Mouse (Mus musculus): ENCODE data around the gene Pank2.
"Not testable (repeated sequence)": the region's sequence is repeated elsewhere in the genome, so short reads cannot be mapped to it uniquely, and the experiment has no call there.

Gene Pank2

DNA sequence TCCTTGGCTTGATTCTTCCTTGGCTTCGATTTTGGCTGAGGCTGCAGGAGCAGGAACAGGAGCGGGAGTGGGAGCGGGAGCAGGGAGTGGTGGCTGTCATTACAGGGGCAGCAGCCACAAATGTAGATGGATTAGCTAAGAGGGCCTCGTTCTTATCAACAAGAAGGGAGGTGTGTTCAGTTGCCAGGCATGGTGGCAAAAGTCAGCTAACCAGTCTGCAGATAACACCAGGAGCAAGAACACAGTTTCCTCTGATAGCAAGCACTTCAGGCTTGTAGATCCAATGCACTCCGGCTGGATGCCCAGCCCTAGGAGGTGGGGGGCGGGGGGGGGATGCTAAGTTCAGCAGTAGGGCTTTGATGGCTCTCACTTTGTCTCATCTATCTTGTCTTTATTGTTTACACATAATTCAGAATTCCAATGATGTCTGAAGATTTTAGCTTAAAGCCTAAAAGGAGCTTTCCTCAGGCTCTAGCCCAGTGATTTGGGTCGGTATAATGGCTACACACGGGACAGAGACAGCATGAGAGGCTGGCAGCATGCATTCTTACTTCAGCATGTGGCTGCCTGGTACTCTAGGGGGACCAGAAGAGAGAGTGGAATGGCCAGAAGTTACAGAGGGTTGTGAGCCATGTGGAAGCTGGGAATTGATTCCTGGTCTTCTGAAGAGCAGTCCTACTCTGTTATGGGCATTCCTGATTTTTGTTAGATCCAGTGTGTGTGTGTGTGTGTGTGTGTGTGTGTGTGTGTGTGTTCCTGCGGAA, 1.6 kb upstream of the Pank2 start:
- no peak for DNase-seq (ENCODE audit: low spot score)

DNA sequence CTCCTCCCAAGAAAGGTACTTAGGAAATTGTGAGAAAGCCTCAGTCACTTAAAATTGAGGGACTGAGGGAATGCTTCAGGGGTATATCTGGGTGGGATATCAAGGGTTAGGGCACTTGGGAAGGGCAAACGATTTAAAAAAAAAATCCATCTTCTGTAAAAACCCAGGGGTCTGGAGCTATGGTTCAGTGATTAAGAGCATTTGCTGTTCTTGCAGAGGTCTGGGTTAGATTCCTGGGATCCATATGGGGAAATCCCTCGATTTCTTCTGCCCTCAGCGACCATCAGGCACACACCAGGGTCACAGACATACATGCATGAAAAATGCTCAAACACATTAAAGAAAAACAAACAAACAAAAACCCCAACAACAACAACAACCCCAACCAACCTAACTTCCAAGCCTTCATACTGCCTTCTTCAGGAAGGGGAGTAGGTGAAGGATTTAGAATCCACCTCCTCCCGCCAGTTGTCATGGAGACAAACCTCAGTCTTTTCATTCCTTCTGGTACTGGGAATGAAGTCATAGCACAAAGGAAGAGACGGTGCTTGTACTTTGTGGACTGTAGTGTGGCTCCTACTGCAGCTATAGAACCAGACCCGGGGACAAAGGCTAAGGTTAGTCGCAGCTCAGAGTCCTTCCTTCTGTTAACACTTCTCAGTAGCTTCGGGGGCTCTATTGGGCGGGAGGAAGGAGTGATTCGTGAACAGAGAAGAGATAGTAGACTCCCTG, 648 bp upstream of the Pank2 start:
- no peak for DNase-seq (ENCODE audit: low spot score)

DNA sequence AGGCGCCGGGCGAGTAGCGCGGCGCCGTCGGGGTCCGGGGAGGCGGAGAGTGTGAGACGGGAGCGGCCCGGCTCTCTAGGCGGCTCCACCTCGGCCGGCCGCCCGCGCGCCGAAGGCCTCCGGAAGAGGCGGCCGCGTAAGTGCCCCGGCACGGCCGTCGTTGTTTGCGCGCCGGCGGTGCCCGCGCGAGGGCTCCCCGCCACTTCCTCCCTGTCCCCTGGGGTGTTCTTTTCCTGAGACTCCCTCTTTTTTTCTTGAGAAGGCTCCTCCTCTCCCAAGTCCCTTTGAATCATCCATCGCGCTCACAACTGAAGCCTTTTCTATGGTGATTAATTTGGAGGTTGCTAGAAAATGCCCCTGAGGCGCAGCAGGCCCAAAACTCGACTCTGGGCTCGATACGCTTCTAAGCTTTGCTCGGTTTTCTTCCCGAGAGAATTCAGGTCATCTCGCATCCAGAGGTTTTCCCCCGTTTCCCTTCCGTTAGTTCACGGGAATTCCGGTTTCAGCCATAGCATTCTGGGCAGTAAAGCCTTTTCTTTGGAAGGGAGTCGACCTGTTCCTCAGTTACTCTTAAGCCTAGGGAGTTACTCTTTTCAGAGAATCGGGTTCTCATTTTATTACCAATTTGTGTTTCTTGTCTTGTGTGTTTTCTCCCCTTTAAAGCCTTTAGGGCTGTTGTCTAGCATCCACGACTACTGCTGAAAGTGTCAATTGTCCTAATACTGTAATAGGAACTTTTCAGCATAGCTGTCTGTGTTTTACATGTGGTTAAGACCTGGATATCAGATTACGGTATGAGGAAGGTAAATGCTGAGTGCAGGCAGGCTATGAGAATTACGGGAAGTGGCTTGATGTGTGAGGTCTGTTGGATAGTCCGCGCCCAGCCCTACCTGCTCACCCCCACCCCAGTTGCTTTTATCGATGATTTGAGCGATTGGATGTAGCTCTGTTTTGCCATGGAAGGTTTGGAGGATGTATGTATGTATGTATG, 680 bp downstream of the Pank2 start:
- DNase-seq (ENCODE audit: low spot score) = no peak

DNA sequence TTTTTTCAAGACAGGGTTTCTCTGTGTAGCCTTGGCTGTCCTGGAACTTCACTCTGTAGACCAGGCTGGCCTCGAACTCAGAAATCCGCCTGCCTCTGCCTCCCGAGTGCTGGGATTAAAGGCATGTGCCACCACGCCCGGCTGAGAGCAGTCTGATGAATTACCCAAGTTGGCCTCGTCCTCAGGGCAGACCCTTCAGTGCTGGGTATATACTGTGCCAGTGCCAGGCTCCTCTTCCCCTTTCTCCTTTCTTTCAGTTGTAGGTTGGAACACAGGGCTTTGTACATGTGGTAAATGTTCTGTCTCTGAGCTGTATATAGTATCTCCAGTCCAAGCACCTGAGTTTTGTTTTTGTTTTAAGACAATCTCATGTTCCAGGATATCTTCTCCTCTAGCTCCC, 1.7 kb downstream of the Pank2 start:
- DNase-seq (ENCODE audit: low spot score) = no peak

DNA sequence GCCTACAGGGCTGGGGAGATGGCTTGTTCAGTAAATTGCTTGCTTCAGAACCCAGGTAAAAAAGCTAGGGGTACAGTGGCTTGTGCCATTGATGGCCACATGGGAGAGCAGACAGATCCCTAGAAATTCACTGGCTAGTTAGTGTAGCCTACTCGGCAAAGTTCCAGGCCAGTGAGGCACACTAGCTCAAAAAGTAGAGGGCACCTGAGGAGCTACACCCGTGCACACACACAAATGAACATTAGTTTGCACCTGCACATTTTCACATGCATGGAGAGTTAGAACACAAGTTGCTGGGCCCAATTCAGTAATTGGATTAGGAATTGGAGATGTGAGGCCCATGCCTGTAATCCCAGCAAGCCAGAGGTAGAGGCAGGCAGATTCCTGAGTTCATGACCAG, 2.8 kb downstream of the Pank2 start:
- DNase-seq (ENCODE audit: low spot score) = no peak

DNA sequence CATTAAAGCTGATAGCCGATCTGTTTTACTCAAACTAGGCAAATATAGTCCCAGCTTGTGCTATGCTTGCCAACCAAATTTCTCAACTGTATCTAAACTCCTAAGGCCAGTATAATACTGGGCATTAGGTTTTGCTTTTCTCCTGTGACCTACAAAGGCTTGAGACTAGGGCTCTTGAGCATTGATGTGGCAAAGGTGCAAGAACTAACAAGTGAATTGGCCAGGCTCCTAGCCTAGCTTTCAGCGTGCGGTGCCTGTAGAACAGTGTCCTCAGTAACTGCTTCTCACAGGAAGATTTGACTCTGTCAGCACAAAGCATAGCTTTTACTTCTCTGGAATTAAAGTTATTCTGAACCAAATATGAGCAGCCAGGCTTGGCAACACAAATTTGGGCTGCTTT, 13.2 kb downstream of the Pank2 start:
- no peak for DNase-seq (ENCODE audit: low spot score)

DNA sequence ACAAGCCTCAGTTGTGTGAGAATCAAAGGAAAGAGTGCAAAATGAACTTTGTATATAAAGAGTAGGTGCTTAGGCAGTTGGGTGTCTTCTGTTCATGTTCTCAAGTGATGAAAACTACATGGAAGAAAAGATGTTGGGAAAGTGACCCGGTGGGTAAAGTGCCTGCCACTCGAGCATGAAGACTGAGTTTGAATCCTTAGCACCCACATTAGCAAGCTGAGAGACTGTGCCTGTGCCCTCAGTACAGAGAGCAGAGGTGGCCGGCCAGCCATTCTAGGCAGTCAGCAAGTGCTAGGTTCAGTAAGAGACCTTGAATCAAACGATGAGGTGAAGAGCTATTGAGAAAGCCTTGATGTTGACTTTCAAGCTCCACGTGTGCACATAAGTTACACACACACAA, 14.4 kb downstream of the Pank2 start:
- no peak for DNase-seq (ENCODE audit: low spot score)

DNA sequence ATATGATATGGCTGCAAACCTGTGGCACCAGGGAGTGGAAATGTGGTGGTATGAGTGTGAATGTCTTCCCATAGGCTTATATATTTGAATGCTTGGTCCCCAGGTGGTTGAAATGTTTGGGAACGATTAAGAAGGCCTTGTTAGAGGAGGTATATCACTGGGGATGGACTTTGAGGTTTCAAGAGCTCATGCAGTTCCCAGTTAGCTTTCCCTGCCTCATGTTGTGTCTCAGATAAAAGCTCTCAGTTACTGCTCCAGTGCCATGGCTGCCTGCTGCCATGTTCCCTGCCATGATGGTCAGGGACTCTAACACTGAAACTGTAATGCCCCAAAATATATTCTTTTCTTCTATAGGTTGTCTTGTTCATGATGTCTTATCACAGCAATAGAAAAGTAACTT, 19.3 kb downstream of the Pank2 start:
- DNase-seq (ENCODE audit: low spot score) = no peak

DNA sequence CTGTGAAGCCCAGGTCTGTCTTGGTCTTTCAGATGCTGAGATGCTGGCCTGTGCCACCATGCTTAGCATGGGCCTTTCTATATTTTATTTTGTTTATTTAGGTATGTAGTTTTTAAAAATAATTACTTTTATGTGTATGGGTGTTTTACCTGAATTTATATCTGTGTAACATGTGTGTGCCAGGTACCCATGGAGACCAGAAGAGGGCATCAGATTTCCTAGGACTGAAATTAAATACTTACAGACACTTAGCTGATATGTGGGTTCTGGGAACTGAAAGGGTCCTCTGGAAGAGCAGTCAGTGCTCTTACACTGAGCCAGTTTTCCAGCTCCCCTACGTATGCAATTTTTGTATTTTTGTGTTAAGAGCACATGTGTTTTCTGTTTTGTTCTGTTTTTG, 24.0 kb downstream of the Pank2 start:
- no peak for DNase-seq (ENCODE audit: low spot score)

DNA sequence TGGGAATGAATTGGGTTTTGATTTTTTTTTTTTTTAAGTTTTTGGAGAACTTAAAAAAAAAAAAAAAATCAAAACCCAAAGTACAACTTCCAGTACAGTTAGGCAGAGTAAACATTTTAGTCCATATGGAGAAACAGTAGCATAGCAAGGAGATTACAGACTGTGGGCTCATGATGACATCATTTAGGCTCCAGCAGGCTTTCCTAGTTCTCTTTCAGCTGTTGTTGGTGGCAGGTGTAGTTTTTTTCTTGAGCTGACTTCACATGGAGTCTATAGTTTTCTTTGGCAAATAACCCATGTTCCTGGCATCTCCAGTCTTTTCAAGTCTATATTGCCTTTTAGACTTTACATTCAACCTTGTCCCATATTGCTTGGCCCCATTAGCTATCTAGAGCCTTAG, 28.4 kb downstream of the Pank2 start:
- DNase-seq (ENCODE audit: low spot score) = no peak

DNA sequence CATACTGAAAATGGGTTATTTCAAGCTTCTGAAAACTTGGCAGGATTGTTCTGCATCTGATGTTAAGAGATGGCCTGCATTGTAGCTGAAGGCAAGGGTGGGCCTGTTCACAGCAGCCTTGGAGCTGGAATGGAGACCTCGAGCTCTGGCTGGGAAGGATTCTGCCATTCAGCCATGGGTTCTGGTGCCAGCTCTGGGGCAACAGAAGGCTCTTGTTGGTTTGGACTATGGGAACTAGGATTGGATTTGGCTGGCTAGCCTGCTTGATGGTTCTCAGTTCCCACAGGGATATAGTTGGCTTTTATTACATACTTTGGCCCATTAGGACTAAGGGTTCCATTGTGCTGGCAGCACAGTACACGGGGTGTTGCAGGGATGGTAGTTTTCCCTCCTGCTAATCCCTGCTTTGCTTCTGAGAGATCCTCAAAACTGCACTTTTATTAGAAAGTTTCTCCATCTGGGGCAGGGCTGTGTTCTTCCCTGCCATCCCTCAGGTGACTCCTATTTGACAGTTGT, 34.5 kb downstream of the Pank2 start:
- no peak for DNase-seq (ENCODE audit: low spot score)

DNA sequence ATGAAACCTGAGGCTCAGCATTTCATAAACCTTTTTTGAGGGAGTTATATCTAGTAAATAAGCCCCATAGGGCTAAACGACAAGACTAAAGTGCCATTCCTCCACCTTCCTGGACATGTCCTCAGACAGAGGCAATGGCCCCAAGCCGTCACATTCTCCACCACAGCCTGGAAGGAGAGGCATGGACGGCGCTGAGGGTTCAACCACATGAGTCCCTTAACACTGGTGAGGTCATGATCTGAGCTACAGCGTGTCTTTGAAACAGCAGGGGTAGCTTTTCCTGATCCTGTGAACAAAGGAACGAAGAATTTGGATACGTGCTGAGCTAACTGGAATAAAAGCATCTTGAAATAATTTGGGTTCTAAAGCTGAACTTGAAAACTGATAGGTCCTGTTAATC, 36.4 kb downstream of the Pank2 start:
- DNase-seq (ENCODE audit: low spot score) = not testable (repeated sequence)

DNA sequence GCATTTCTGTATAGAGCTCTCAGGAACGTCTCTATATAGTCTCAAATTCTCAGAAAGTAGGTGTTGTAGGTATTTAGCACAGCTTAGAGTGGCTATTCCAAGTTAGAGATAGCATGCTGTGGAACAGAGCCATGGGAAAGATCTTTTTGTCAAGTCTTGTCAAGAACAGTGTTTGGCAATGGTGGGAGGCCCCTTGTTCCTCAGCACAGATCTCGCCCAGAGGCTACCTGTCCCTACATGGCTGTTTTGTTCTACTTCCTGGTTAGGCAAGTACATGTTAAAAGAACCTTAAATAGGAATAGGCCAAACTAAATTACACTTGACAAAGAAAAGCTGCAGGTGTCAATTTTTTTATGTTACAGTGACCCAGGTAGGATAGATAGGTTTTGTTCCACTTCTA, 38.2 kb downstream of the Pank2 start:
- no peak for DNase-seq (ENCODE audit: low spot score)

DNA sequence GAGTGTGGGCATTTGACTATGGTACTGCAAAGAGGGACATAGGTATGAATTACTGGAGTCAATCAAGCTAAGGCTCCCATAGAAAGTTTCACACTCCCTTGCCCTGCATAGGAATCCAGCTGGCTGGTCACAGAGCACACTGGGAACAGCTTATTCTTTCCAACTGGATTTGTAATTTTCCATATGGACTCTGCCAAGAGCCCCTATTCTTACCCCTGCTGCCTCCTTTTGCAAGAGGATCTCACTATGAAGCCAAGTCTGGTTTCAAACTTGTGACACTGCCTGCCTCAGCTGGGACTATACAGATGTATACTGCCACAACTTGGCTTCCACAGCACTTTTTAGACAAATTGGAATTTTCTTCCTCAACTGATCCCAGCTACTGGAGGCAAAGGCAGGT, 39.3 kb downstream of the Pank2 start:
- DNase-seq (ENCODE audit: low spot score) = no peak

DNA sequence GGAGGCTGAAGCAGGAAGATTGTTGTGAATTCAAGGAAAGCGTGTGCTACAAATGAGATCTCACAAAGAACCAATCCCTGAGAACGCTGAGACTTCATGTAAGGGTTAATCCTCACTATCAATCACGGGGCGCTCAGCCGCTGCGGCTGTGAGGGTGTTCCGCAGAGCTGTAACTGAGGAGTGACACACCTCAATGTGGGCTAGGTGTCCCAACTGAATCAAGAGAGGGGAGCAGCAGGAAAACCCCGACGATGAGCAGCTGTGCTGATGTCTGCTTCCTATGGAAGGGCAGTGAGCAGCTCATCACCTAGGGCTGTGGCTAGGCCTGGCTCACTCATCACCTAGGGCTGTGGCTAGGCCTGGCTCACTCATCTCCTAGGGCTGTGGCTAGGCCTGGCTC, 42.2 kb downstream of the Pank2 start:
- DNase-seq (ENCODE audit: low spot score) = no peak

DNA sequence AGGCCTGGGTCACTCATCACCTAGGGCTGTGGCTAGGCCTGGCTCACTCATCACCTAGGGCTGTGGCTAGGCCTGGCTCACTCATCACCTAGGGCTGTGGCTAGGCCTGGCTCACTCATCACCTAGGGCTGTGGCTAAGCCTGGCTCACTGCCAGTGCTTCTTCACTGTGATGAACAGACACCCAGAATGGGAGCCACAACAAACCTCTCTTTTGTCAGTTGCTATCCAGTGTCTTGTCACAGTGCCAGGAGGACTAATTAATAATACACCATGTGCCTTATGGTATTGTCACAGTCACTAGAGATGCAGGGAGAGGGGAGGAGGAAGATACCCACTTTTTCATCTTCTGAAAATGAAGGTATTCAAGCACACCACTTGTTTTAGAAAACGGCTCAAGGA, 42.9 kb downstream of the Pank2 start:
- not testable (repeated sequence) for DNase-seq (ENCODE audit: low spot score)

DNA sequence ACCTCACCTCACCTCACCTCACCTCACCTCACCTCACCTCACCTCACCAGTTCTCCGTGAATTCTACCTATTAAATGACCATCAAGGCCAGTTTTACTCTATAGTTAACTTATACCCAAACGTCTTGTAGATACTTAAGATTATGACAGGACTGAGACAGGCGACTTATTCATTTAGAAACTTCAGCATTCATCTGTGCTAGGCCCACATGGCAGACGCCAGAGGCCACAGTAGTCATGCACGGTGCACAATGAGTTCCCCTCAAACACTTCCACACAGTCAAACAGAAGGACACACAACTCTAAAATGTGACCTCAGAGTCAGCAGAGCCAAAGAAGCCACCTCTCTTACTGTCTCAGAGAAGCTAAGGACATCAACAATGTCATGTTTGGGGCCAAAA, 45.1 kb downstream of the Pank2 start:
- no peak for DNase-seq (ENCODE audit: low spot score)

DNA sequence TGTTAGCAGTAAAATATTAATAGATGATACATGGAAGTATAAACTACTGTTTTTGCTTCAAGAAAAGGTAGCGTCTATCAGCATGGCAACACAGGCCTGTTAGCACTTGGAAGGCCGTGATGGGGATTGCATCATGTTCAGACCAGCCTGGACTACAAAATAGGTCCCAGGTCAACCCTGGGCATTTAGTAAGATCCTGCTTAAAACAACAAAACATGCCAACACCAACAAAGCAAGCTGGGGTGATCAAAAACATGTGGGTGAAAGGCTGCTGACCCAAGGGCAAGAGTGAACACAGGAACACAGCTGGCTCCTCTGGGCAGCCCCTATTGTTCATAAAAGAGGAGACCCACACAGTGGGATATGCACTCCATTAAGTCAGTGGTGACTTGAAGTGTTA, 45.5 kb downstream of the Pank2 start:
- no peak for DNase-seq (ENCODE audit: low spot score)

DNA sequence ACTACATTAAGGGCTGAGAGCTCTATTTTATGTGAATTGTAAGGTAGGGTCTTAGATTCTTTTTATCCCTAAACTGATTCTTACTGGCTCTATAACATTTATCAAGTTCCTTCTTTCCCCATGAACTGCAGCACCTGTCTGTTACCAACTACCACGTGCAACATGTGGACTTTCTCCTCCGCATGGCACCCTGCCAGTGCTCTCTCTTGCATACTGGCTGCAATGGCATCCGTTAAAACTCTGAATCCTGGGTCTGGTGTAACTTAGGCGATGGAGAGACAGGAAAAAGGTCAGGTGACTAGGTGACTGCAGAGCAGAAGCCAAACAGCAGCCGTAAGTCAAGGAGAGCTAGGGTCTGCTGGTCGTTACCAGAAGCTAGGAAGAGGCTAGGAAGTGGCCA, 47.0 kb downstream of the Pank2 start:
- DNase-seq (ENCODE audit: low spot score) = no peak

DNA sequence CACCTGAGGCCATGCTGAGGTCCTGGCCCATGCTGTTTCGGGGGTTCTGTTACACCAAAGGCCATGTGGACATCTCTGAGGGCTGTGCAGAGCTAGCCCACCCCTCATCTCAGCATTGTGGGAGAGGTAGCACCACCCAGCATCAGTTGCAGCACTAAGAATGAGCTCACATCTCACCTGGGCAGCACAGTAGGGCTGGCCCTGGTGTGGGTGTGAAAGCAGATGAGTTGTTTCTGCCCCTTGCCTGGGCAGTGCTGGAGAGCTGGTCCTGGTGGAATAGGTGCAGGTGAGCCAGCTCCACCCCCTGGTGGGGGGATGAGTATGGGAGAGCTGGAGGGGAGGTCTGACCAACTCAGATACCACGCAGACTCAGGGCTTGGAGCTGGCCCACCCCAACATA, 53.9 kb downstream of the Pank2 start:
- no peak for DNase-seq (ENCODE audit: low spot score)

DNA sequence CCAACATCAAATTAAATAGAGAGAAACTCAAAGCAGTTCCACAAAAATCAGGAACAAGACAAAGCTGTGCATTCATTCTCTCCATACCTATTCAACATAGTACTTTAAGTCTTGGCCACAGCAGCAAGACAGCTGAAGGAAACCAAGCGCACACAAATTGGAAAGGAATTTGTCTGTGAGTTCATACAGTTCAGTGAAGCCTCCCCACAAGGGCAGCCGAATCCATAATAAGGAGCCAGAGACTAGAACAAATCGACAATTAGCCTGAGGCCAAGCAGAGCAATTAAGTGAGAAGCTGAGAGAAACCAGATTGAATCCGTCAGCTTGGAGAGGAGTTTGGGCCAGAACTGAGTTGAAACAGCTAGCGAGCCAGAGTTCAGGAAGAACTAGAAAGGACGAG, 57.1 kb downstream of the Pank2 start:
- DNase-seq (ENCODE audit: low spot score) = no peak

DNA sequence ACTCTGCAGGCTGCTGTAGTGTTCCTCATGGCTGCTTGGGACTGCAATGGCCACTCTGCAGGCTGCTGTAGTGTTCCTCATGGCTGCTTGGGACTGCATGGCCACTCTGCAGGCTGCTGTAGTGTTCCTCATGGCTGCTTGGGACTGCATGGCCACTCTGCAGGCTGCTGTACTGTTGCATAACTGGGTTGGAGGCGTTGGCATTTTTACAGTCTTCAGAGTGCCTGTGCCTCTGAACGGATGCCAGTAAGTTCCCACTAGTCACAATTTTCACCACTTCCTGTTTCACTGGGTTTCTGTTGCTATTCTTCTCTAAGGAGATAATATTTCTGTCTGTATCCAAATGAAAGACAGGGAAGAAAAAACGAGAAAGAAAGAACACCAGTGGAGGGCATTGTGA, 58.9 kb downstream of the Pank2 start:
- not testable (repeated sequence) for DNase-seq (ENCODE audit: low spot score)

Measured in spleen, adult 12 weeks (tissue).